Mouse (Mus musculus): Measurements from ENCODE around the gene Gm12166. TPM values are rescaled to one million over a fixed set of nuclear protein-coding genes. Genes with fewer than 3 reads are reported as not detected.

The Gm12166 gene
- polyA plus RNA-seq, 1 experiment, result 5.5 TPM

- no peak for TF ChIP-seq CTCF (IDR thresholded peaks at IDR 0.05; ENCODE audit: control insufficient read depth, insufficient read depth, insufficient replicate concordance, low read depth, low read length)
- no peak for TF ChIP-seq POLR2A (IDR thresholded peaks at IDR 0.05; ENCODE audit: control insufficient read depth, low read depth, low read length)
- no peaks in the 10 kb centered on the region for H3K36me3 ChIP-seq (ENCODE audit: control insufficient read depth, insufficient read depth, low read length)
- H3K27ac ChIP-seq (ENCODE audit: control insufficient read depth, insufficient read depth, low read depth, low read length), result no peak overlapping the region
- no peaks in the 10 kb centered on the region for H3K27me3 ChIP-seq (ENCODE audit: control insufficient read depth, insufficient read depth, low read length)
- H3K4me3 ChIP-seq (ENCODE audit: control insufficient read depth, low read depth, low read length), result no peak overlapping the region
- H3K4me1 ChIP-seq (ENCODE audit: control insufficient read depth, insufficient read depth, low read length), result no peaks in the 10 kb centered on the region
Measured at GRCm38 (mm10) chr11:46077732-46078375, 25.7 kb upstream of the Gm12166 start.

- TF ChIP-seq POLR2A (IDR thresholded peaks at IDR 0.05; ENCODE audit: control insufficient read depth, low read depth, low read length) (no peak), CTCF (IDR thresholded peaks at IDR 0.05; ENCODE audit: control insufficient read depth, insufficient read depth, insufficient replicate concordance, low read depth, low read length) (no peak)
- Histone ChIP-seq H3K4me1 (ENCODE audit: control insufficient read depth, insufficient read depth, low read length) (no peaks in the 10 kb centered on the region), H3K36me3 (ENCODE audit: control insufficient read depth, insufficient read depth, low read length) (no peaks in the 10 kb centered on the region), H3K27me3 (ENCODE audit: control insufficient read depth, insufficient read depth, low read length) (no peaks in the 10 kb centered on the region), H3K4me3 (ENCODE audit: control insufficient read depth, low read depth, low read length) (no peak overlapping the region), H3K27ac (ENCODE audit: control insufficient read depth, insufficient read depth, low read depth, low read length) (no peak overlapping the region)
Measured at GRCm38 (mm10) chr11:46077304-46077703, 25.2 kb upstream of the Gm12166 start.

- no peaks in the 10 kb centered on the region for H3K27me3 ChIP-seq (ENCODE audit: control insufficient read depth, insufficient read depth, low read length)
- no peaks in the 10 kb centered on the region for H3K4me1 ChIP-seq (ENCODE audit: control insufficient read depth, insufficient read depth, low read length)
- TF ChIP-seq CTCF (IDR thresholded peaks at IDR 0.05; ENCODE audit: control insufficient read depth, insufficient read depth, insufficient replicate concordance, low read depth, low read length), result no peak
- no peak for TF ChIP-seq POLR2A (IDR thresholded peaks at IDR 0.05; ENCODE audit: control insufficient read depth, low read depth, low read length)
- H3K4me3 ChIP-seq (ENCODE audit: control insufficient read depth, low read depth, low read length), result no peak overlapping the region
- H3K36me3 ChIP-seq (ENCODE audit: control insufficient read depth, insufficient read depth, low read length), result no peaks in the 10 kb centered on the region
- no peak overlapping the region for H3K27ac ChIP-seq (ENCODE audit: control insufficient read depth, insufficient read depth, low read depth, low read length)
Measured at GRCm38 (mm10) chr11:46076442-46077158, 24.5 kb upstream of the Gm12166 start.

- TF ChIP-seq CTCF (IDR thresholded peaks at IDR 0.05; ENCODE audit: control insufficient read depth, insufficient read depth, insufficient replicate concordance, low read depth, low read length) (no peak), POLR2A (IDR thresholded peaks at IDR 0.05; ENCODE audit: control insufficient read depth, low read depth, low read length) (no peak)
- H3K27ac ChIP-seq (ENCODE audit: control insufficient read depth, insufficient read depth, low read depth, low read length), result no peak overlapping the region
- H3K36me3 ChIP-seq (ENCODE audit: control insufficient read depth, insufficient read depth, low read length), result no peaks in the 10 kb centered on the region
- no peaks in the 10 kb centered on the region for H3K27me3 ChIP-seq (ENCODE audit: control insufficient read depth, insufficient read depth, low read length)
- no peaks in the 10 kb centered on the region for H3K4me1 ChIP-seq (ENCODE audit: control insufficient read depth, insufficient read depth, low read length)
- no peak overlapping the region for H3K4me3 ChIP-seq (ENCODE audit: control insufficient read depth, low read depth, low read length)
Measured at GRCm38 (mm10) chr11:46075507-46075906, 23.4 kb upstream of the Gm12166 start.

GRCm38 (mm10) chr11:46073850-46074688 is 21.9 kb upstream of the Gm12166 start:
- no peak for TF ChIP-seq CTCF (IDR thresholded peaks at IDR 0.05; ENCODE audit: control insufficient read depth, insufficient read depth, insufficient replicate concordance, low read depth, low read length)
- no peak for TF ChIP-seq POLR2A (IDR thresholded peaks at IDR 0.05; ENCODE audit: control insufficient read depth, low read depth, low read length)
- Histone ChIP-seq H3K27me3 (ENCODE audit: control insufficient read depth, insufficient read depth, low read length) (no peaks in the 10 kb centered on the region), H3K27ac (ENCODE audit: control insufficient read depth, insufficient read depth, low read depth, low read length) (no peak overlapping the region), H3K4me3 (ENCODE audit: control insufficient read depth, low read depth, low read length) (no peak overlapping the region), H3K36me3 (ENCODE audit: control insufficient read depth, insufficient read depth, low read length) (no peaks in the 10 kb centered on the region), H3K4me1 (ENCODE audit: control insufficient read depth, insufficient read depth, low read length) (no peaks in the 10 kb centered on the region; the same call in 1 of the 2 replicates)

- Histone ChIP-seq H3K27me3 (ENCODE audit: control insufficient read depth, insufficient read depth, low read length) (no peaks in the 10 kb centered on the region), H3K4me3 (ENCODE audit: control insufficient read depth, low read depth, low read length) (no peak overlapping the region), H3K36me3 (ENCODE audit: control insufficient read depth, insufficient read depth, low read length) (no peaks in the 10 kb centered on the region), H3K4me1 (ENCODE audit: control insufficient read depth, insufficient read depth, low read length) (peaks cover 2% of the 10 kb centered on the region), H3K27ac (ENCODE audit: control insufficient read depth, insufficient read depth, low read depth, low read length) (no peak overlapping the region)
- TF ChIP-seq POLR2A (IDR thresholded peaks at IDR 0.05; ENCODE audit: control insufficient read depth, low read depth, low read length) (no peak), CTCF (IDR thresholded peaks at IDR 0.05; ENCODE audit: control insufficient read depth, insufficient read depth, insufficient replicate concordance, low read depth, low read length) (no peak)
Measured at GRCm38 (mm10) chr11:46073061-46073849, 21.1 kb upstream of the Gm12166 start.
